Mouse (Mus musculus) activated CD4-positive, CD25-positive, alpha-beta regulatory T cell, adult 9 weeks (primary cell): ENCODE results near the gene Tmed8. TPM values are rescaled to one million over a fixed set of nuclear protein-coding genes. Genes with fewer than 3 reads are reported as not detected.

Source experiments
- polyA plus RNA-seq: library from polyadenylated mRNA; unstranded; fragments of 100-300 nt; shearing (Covaris generic); gene quantifications from one replicate; pipeline ENCODE4 v1.2.1, GENCODE M21; 2017

The Tmed8 gene
- 6.1 TPM for polyA plus RNA-seq

DNA sequence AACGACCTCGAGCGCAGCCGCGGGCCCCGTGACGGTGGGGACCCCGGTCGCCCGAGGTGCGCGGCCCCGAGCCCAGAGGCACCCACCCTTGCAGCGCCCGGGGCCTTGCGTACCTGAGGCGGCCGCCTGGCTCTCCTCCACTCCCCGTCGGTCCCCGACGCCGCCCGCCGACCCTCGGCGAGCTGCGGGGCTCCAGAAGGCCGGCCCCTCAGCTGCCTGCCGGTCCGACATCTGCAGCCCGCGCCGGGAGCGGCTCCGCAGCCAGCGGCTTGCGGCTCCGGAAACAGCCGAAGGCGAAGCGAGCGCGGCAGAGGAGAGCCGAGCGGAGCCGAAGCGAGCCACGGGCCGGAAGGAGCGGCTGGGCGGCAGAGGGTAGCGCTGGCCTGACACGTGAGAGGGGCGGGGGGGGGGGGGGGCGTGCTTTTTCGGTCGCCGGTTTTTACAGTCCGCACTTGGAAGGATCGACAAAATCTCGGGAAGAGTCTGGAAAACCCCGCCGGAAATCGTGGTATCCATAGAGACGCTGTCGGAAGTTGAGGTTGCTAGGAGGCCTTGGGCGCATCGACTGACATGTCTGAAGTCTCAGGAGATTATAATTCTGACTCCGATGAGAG is at the start of gene Tmed8:
Gene Tmed8 (minus strand): TSS at position 482 of the 614 bp plus-strand sequence.

DNA sequence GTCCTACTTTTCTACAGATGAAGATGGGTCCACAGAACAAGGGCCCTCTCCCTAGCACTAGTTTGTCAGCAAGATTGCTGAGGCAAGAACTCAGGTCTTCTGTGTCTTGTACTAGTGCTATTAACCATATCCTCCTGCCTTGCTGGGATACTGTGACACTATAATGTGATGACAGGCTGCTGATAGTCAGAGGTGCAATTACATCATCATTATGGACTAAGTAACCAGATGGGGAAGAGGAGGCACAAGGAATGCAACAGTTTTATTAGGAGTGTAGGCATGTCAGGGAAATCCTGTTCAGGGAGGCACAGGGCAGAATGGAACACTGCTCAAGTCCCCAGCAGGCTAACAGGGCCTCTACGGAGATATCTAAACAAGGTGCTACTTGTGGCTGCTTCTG is 38.4 kb upstream of the Tmed8 start, which contains the start of gene Noxred1:
Gene Noxred1 (minus strand): TSS at position 101 of the 400 bp plus-strand sequence.

DNA sequence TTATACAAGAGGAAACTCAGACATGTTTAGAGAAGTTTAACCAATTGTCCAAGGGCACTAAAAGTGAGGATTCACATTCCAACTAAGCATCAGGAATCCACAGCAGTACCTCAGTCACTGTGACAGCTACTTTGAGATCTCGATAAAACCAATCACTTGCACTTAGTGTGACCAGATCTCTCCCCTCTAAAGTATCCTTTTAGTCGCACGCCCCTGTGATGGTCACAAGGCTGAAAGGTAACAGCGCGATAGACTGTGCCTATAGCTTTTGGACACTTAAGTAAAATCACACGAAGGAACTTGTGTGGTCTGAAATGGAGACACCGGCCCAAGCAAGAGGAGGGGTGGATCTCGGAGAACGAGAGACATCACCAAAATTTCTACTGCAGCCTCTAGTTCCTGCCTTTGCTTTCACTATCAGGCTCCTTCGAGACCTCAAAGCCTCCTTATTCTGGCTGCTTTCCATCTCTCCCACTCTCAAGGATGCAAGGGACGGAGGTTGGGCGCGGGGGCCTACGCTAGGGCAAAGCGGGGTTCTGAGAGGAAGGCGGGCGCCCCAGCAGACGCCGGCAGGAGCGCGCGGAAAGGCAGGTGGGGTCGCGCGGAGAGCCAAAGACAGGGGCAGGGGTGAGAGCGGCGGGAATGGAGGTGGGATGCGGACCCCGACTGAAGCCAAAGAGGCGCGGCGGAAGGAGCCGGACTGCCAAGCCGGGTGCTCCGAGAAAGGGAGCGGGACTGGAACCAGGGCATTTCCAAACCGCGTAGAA is 865 bp downstream of the Tmed8 start, which contains the start of gene Samd15:
Gene Samd15 (plus strand): TSS at position 518 of the 767 bp plus-strand sequence.

DNA sequence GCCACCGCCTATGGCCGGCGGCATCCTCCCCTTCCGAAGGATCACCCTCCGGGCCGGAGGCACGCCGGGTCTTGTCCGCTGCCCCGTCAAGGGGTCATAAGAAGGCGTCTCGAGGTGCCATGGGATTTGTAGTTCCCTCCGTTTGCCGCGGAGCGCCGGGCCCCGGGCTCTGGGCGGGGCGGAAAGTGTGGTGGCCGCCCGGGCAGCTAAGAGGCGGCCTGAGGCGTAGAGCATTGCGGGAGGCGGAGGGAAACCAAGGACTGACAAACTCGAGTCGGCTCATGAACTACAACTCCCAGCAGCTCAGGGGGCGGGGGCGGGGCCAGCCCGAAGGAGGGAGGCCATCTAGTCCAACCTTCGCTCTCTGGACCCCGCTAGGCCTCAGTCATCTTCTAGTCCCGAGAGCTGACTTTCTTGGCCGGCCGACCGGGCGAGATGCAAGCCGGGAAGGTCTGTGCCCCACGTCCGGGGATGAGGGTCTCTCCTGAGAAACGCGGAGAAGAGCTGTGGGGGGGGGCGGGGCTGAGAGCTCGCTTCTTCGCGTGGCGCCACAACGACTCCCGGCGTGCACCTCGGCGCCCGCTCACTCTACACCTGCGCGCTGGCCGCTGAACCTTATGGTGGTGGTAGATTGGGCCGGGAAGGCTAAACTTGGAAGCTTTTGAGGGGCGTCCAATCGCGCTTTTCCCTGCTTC is 52.7 kb downstream of the Tmed8 start, which contains the start of gene Pomt2:
Gene Pomt2 (minus strand): TSS at position 574 of the 695 bp plus-strand sequence.

DNA sequence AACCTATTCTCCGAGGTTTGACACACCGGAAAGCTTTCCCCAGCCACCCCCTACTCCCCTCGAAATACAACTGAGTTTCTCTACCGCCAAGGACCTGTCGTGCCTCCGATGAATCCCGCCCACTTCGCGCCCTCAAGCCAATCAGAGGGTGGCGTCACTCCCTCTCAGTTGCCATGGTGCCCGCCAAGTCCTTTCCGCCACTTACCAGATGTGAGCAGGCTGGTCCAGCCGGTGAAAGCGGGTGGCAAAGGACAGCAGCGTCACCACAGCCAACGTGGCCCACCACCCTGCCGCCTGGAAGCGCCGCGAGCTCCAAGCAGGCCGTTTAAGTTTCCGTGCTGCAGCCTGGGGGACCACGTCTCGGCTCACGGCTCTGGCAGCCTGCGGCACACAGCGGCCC is 53.3 kb downstream of the Tmed8 start, which contains the start of gene Gstz1:
Gene Gstz1 (plus strand): TSS at position 200 of the 400 bp plus-strand sequence.

Other genes starting within 250 kb of the Tmed8 start
- not detected for gene Zdhhc22, start 210.0 kb downstream of the Tmed8 start, polyA plus RNA-seq
- 1.6 TPM for gene Tmem63c, start 179.1 kb downstream of the Tmed8 start, polyA plus RNA-seq
- gene Ngb, start 97.9 kb downstream of the Tmed8 start, polyA plus RNA-seq = not detected
- 9.2 TPM for gene Gstz1, start 53.3 kb downstream of the Tmed8 start, polyA plus RNA-seq
- 4.7 TPM for gene Pomt2, start 52.5 kb downstream of the Tmed8 start, polyA plus RNA-seq
- gene Samd15, start 731 bp downstream of the Tmed8 start, polyA plus RNA-seq = 2.7 TPM
- gene Noxred1, start 38.3 kb upstream of the Tmed8 start, polyA plus RNA-seq = 1.7 TPM
- 44.4 TPM for gene Vipas39, start 65.8 kb upstream of the Tmed8 start, polyA plus RNA-seq
- 227 TPM for gene Ahsa1, start 66.0 kb upstream of the Tmed8 start, polyA plus RNA-seq
- not detected for gene Ism2, start 99.3 kb upstream of the Tmed8 start, polyA plus RNA-seq
- 98.9 TPM for gene Sptlc2, start 187.9 kb upstream of the Tmed8 start, polyA plus RNA-seq
- 97.1 TPM for gene Slirp, start 243.4 kb upstream of the Tmed8 start, polyA plus RNA-seq
- 86.9 TPM for gene Alkbh1, start 243.6 kb upstream of the Tmed8 start, polyA plus RNA-seq